Mouse (Mus musculus) lung, adult 2 months (tissue): ENCODE results near the gene Aven. TPM values are rescaled to one million over a fixed set of nuclear protein-coding genes. Genes with fewer than 3 reads are reported as not detected.

Experiments
- DNase-seq: peaks from one replicate; pipeline ENCODE4 v3.0.0; 2022
- H3K4me1 ChIP-seq: fragments of 200-500 bp; 2 replicates; pipeline ENCODE4 v1.6.1; 2011; ENCODE audit warnings: low read length; ENCODE audit not compliant: control insufficient read depth, insufficient read depth
- H3K4me3 ChIP-seq: fragments of 200-500 bp; replicated peaks from 2 replicates; pipeline ENCODE3; 2011; ENCODE audit warnings: low read depth, mild to moderate bottlenecking, control low read depth, low read length; ENCODE audit errors: extremely low read depth
- CTCF ChIP-seq: fragments of 200-500 bp; IDR thresholded peaks from 2 replicates; pipeline ENCODE4 v1.5.1; 2011; ENCODE audit warnings: mild to moderate bottlenecking, low read length, control low read depth; ENCODE audit not compliant: insufficient read depth
- POLR2A ChIP-seq: fragments of 200-500 bp; IDR thresholded peaks from 2 replicates; pipeline ENCODE4 v1.6.1; 2011; ENCODE audit warnings: low read depth, mild to moderate bottlenecking, control low read depth, low read length, borderline replicate concordance; ENCODE audit errors: extremely low read depth
- WGBS: fragments of 180-500 bp; shearing (Covaris S2); methylation state at CpG from one replicate; pipeline ENCODE4 v1.1.7; 2018; 5-methylcytosine and 5-hydroxymethylcytosine counted together
- polyA plus RNA-seq: library from polyadenylated mRNA; depleted of rRNA; stranded (reverse); fragments of >200 nt; gene quantifications from 2 replicates; pipeline ENCODE4 v1.2.3, GENCODE M21; 2012; rRNA removed

Aven gene
- polyA plus RNA-seq, 1 experiment, result 2.5 TPM

DNA sequence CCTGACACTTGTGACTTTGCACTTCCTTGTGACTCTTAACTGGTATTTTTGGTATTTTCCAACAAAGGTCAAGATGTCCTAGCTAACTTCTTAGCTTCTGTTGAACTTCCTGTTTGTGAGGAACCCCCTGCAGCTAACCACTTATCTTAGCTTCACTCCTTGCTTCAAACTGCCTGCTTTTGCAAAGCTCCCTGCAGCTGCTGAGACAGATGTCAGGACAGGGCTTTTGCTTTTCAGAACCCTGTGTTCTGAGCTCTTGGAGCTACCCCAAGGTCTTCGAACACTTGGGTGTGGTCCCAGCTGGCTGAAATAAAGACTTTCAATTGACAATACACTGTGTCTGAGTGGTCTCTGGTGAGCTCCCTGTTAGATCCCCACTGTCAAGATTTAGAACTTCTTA lies 184.0 kb downstream of the Aven start:
- H3K4me3 ChIP-seq, result no peak overlapping the region
- 31% methylated on average over 1 of the region's 1 CpGs for WGBS
- no peaks in the 10 kb centered on the region for H3K4me1 ChIP-seq
- TF ChIP-seq CTCF (no peak), POLR2A (no peak)
- DNase-seq, result no peak

DNA sequence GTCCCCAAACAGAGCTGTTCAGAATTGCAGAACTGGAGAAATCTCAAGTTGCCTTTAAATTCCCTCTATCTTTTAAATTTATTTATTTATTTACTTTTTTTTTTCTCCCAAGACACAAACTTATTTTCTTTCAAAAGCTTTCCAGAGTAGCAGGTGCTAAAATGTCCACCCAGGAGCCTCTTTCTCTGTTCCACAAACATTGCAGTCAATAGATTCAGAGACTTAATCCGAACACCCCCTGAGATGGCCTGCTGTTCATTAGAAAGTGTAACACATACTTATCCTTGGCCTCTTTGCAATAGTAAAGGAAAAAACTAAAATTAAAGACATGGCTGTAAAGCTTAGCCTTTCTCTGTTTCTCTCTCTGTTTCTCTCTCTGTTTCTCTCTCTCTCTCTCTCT lies 184.5 kb downstream of the Aven start:
- TF ChIP-seq CTCF, result no peak
- TF ChIP-seq POLR2A, result no peak
- DNase-seq, result no peak
- Histone ChIP-seq H3K4me1 (no peaks in the 10 kb centered on the region), H3K4me3 (no peak overlapping the region)
- 65% methylated on average over 1 of the region's 1 CpGs for WGBS

DNA sequence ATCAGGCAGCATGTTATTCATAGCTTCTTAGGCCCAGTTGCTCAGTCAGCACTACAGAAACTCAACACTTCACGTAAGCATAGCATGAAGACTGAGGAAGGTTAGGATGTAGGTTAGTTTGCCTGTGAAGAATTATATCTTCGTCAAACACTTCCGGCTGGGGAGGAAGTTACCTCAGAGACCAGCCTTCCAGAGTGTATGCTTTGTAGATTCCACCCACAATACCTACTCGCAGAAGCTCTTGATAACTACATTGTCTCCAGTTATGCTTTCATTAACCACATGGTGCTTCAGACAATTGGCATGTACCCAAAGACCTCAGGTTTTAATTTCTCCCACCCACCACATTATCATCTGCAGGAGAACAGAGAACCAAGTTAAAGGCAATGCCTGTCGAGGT lies 189.1 kb downstream of the Aven start:
- 58% methylated on average over 5 of the region's 5 CpGs for WGBS
- TF ChIP-seq CTCF (no peak), POLR2A (no peak)
- Histone ChIP-seq H3K4me3 (no peak overlapping the region), H3K4me1 (no peaks in the 10 kb centered on the region)
- no peak for DNase-seq

Other genes with a start within 250 kb of the Aven start
- gene Nutm1, start 233.7 kb upstream of the Aven start, polyA plus RNA-seq, result not detected in 2 replicates
- 40.3 and 50.4 TPM in 2 replicates for gene Nop10, start 231.0 kb upstream of the Aven start, polyA plus RNA-seq
- 34.7 and 49.1 TPM in 2 replicates for gene Slc12a6, start 227.1 kb upstream of the Aven start, polyA plus RNA-seq
- not detected in 2 replicates for gene Gm21985, start 226.7 kb upstream of the Aven start, polyA plus RNA-seq
- 76.8 and 95.5 TPM in 2 replicates for gene Emc4, start 124.9 kb upstream of the Aven start, polyA plus RNA-seq
- 1.2 and 2.3 TPM in 2 replicates for gene Katnbl1, start 113.8 kb upstream of the Aven start, polyA plus RNA-seq
- gene Emc7, start 38.0 kb upstream of the Aven start, polyA plus RNA-seq, result 7.2 and 8.9 TPM in 2 replicates
- not detected in 2 replicates for gene Chrm5, start 12.2 kb upstream of the Aven start, polyA plus RNA-seq